Mouse (Mus musculus) liver, embryonic 16.5 days (tissue): ENCODE data around the gene Dennd1a. TPM values are rescaled to one million over a fixed set of nuclear protein-coding genes. Genes with fewer than 3 reads are reported as not detected.

Experiments used
- ATAC-seq: fragments of 200-750 bp; cut with Nextera tagmentation; 2 replicates; pipeline ENCODE4 v1.8.0; 2017; ENCODE audit warnings: low read depth, mild to moderate bottlenecking, moderate number of reproducible peaks, moderate library complexity
- H3K27ac ChIP-seq: fragments of 300-500 bp; sonication (generic); 2 replicates; pipeline ENCODE4 v1.5.1; 2014; ENCODE audit warnings: mild to moderate bottlenecking, low read length
- H3K27me3 ChIP-seq: fragments of 300-500 bp; sonication (generic); 2 replicates; pipeline ENCODE4 v1.6.1; 2014; ENCODE audit warnings: low read depth, low read length, mixed read lengths; ENCODE audit not compliant: control insufficient read depth, insufficient read depth
- H3K36me3 ChIP-seq: fragments of 300-500 bp; sonication (generic); 2 replicates; pipeline ENCODE4 v1.6.1; 2014; ENCODE audit warnings: mild to moderate bottlenecking; ENCODE audit not compliant: control insufficient read depth, insufficient read depth
- H3K4me1 ChIP-seq: fragments of 300-500 bp; sonication (generic); 2 replicates; pipeline ENCODE4 v1.6.1; 2014; ENCODE audit warnings: low read depth, low read length, mixed read lengths; ENCODE audit not compliant: control insufficient read depth
- H3K4me2 ChIP-seq: fragments of 300-500 bp; sonication (generic); 2 replicates; pipeline ENCODE4 v1.6.1; 2014; ENCODE audit warnings: low read depth, low read length, mixed read lengths
- H3K4me3 ChIP-seq: fragments of 300-500 bp; sonication (generic); 2 replicates; pipeline ENCODE4 v1.5.1; 2014; ENCODE audit warnings: low read depth, mild to moderate bottlenecking, low read length
- H3K9ac ChIP-seq: fragments of 300-500 bp; sonication (generic); 2 replicates; pipeline ENCODE4 v1.6.1; 2014; ENCODE audit warnings: low read depth, low read length
- H3K9me3 ChIP-seq: fragments of 300-500 bp; sonication (generic); replicated peaks from 2 replicates; pipeline ENCODE4 v1.6.1; 2016; ENCODE audit warnings: low read length; ENCODE audit not compliant: control insufficient read depth
- WGBS: fragments of 180-500 bp; shearing (Covaris S2); extraction: QIAGEN DNeasy Blood & Tissue Kit; methylation state at CpG from one replicate; pipeline ENCODE4 v1.1.7; 2014; ENCODE audit not compliant: insufficient replicate concordance; 5-methylcytosine and 5-hydroxymethylcytosine counted together
- polyA plus RNA-seq: library from polyadenylated mRNA; unstranded; fragments of >200 nt; fragmentation: Nextera tagmentation; extraction: Ambion mirVana; gene quantifications from 2 replicates; pipeline ENCODE4 v1.2.1, GENCODE M21; 2015

The Dennd1a gene
- polyA plus RNA-seq, 1 experiment from 2014 or later = 7.9 TPM

DNA sequence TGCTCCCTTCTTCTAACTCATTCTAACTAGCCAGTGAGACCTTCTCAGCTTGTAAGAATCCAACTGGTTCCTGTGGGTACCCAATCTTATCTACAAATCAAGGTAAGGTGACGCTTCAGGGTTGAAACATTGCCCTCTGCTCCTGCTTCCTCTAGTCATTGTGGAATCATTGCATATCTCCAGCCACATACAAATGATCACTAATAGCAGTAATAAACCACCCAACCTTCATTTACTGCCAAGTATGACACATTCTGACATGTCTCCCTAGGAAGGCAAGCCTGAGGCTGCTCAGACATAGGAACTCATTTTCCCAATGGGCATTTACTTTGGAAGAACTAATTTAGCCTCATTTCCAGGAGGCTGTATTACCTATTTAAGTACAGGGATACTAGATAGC is 18.0 kb upstream of the Dennd1a start:
- no peak overlapping the region for H3K9ac ChIP-seq
- no peak overlapping the region for H3K27ac ChIP-seq
- no peaks in the 10 kb centered on the region; the same call in 1 of the 2 replicates for H3K27me3 ChIP-seq
- no peak overlapping the region for H3K4me2 ChIP-seq
- no peaks in the 10 kb centered on the region for H3K4me1 ChIP-seq
- 38% methylated on average over 1 of the region's 1 CpGs for WGBS
- no peaks in the 10 kb centered on the region for H3K36me3 ChIP-seq
- H3K4me3 ChIP-seq = no peak overlapping the region
- no peak for ATAC-seq
- no peaks in the 10 kb centered on the region for H3K9me3 ChIP-seq

DNA sequence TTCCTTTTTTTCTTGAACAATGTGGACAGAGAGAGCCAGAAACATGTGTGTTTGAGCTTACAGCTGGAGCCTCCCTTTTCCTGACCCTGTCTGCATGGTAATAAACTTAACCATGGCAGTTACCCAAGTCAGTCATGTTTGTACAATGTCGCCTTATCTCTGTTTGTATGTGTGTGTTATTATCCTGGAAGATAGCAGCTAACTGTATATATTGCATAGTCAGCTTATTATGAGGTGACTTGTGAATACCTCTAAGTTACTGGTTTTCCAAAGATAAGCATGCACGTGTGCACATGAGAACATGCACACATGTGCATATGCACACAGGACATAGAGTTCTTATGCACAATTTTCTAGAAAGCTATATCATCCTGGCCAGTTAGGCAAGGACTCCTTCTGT is 13.8 kb upstream of the Dennd1a start:
- no peaks in the 10 kb centered on the region; the same call in 1 of the 2 replicates for H3K27me3 ChIP-seq
- H3K4me2 ChIP-seq = no peak overlapping the region
- no peak overlapping the region for H3K27ac ChIP-seq
- no peak for ATAC-seq
- H3K4me1 ChIP-seq = no peaks in the 10 kb centered on the region
- H3K9me3 ChIP-seq = no peaks in the 10 kb centered on the region
- 26% methylated on average over 2 of the region's 2 CpGs for WGBS
- H3K36me3 ChIP-seq = no peaks in the 10 kb centered on the region
- H3K4me3 ChIP-seq = no peak overlapping the region
- H3K9ac ChIP-seq = no peak overlapping the region

- H3K9ac ChIP-seq = no peak overlapping the region
- H3K27me3 ChIP-seq = no peaks in the 10 kb centered on the region; the same call in 1 of the 2 replicates
- no peak overlapping the region for H3K4me3 ChIP-seq
- no peak overlapping the region for H3K27ac ChIP-seq
- ATAC-seq = no peak
- H3K4me1 ChIP-seq = no peaks in the 10 kb centered on the region
- WGBS = 58% methylated on average over 4 of the region's 4 CpGs
- H3K36me3 ChIP-seq = no peaks in the 10 kb centered on the region
- no peaks in the 10 kb centered on the region for H3K9me3 ChIP-seq
- no peak overlapping the region for H3K4me2 ChIP-seq
These were observed 8.7 kb upstream of the Dennd1a start for GRCm38 (mm10) chr2:38295939-38296338.

DNA sequence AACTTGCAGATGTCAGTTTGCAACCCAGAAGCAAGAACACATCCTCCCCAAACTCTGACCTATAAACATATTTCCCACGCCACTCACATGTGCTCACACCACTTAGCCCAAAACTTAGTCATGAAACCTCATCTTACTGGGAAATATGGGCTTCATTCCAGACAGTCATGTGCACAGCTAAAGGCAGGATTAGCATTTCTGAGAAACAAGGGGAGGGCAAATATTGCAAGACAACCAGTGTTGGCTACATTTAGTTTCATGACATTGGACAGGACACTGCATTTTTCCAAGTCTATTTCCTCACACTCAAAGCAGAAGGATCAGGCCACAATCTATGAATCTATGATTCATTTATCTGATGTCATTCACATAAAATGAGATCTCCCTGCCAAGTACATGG is 4.3 kb upstream of the Dennd1a start:
- WGBS = 45% methylated on average over 1 of the region's 1 CpGs
- no peak overlapping the region for H3K4me2 ChIP-seq
- H3K4me1 ChIP-seq = peaks cover 6% of the 10 kb centered on the region
- no peak overlapping the region for H3K27ac ChIP-seq
- H3K36me3 ChIP-seq = no peaks in the 10 kb centered on the region
- no peak overlapping the region for H3K4me3 ChIP-seq
- ATAC-seq = no peak
- no peaks in the 10 kb centered on the region for H3K27me3 ChIP-seq
- H3K9ac ChIP-seq = no peak overlapping the region
- no peaks in the 10 kb centered on the region for H3K9me3 ChIP-seq

DNA sequence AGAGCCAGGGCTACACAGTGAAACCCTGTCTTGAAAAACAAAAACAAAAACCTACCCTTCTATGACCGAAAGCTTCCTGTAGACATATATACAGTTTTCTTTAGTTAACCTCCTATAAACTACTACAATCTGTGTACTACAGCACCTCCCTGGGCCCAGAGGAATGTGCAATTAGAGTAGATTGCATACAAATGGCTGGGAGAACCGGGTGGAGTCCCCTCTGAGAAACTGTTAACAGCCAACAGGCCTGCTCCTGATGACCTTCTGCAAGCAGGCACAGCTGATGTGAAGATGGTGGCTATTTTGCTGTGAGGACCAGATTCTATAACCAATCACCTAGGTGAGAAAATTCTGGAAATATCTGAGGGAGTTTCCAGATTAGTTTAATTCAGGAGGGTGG is 1.0 kb upstream of the Dennd1a start:
- ATAC-seq = no peak
- H3K4me1 ChIP-seq = peaks cover 25% of the 10 kb centered on the region
- no peaks in the 10 kb centered on the region for H3K9me3 ChIP-seq
- no peak overlapping the region for H3K4me3 ChIP-seq
- H3K4me2 ChIP-seq = no peak overlapping the region
- no peak overlapping the region for H3K27ac ChIP-seq
- H3K36me3 ChIP-seq = no peaks in the 10 kb centered on the region
- H3K9ac ChIP-seq = no peak overlapping the region
- no peaks in the 10 kb centered on the region for H3K27me3 ChIP-seq
- WGBS = 54% methylated on average over 2 of the region's 2 CpGs

DNA sequence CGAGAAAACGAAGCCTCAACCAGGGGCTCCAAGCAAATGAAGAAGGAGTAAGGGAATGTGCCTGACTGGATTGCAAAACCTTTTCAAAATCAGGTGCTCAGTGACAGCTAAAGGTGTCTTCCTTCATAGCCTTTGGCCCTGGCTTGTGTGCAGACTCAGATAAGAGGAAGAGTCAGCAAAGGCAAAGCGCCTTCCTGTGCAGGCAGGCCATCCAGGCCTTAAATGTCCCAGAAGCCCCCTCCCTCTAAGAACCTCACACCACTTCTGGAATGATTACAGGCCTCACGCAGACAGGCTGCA is 807 bp downstream of the Dennd1a start:
- under 1% methylated on average over 4 of the region's 4 CpGs for WGBS
- H3K9ac ChIP-seq = peak overlapping the region; percentile 92
- peak overlapping the region; percentile 73 for H3K4me2 ChIP-seq
- peak overlapping the region; percentile 90 for H3K27ac ChIP-seq
- H3K4me3 ChIP-seq = peak overlapping the region; percentile 93
- H3K27me3 ChIP-seq = no peaks in the 10 kb centered on the region
- H3K9me3 ChIP-seq = no peaks in the 10 kb centered on the region
- ATAC-seq = peak; percentile 28; the same call in 1 of the 2 replicates
- no peaks in the 10 kb centered on the region for H3K36me3 ChIP-seq
- H3K4me1 ChIP-seq = peaks cover 25% of the 10 kb centered on the region

DNA sequence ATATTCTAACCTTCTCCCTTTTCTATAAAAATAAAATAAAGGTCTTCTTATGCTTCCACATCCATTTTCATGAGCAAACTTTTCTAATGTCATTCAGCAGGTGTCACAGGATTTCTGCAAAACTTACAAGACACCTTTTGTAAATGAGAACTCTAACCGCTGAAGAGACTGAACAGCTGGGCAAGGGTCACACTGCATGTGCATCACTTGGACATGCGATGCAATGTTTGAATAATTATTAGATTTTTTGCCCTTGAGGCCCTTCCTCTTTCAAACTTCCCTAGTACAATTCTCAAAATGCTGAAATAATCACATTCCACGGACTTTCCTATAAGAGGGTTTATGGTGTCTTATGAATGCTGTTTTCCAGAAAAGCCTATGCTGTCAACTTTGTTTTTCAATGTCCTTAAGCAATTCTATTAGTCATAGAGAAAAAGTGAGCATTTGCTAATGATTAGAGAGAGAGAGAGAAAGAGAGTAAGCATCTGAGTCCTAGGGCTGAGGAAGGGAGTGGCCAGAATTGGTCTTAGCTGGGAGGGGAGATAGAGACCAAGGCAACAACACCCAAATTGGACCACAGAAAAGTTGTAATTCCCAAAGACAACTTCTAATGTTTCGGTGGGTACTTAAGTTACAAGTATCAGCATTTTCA is 1.3 kb downstream of the Dennd1a start:
- no peak for ATAC-seq
- H3K9ac ChIP-seq = peak overlapping the region; percentile 92
- H3K36me3 ChIP-seq = no peaks in the 10 kb centered on the region
- peak overlapping the region; percentile 90 for H3K27ac ChIP-seq
- no peaks in the 10 kb centered on the region for H3K9me3 ChIP-seq
- H3K4me1 ChIP-seq = peaks cover 25% of the 10 kb centered on the region
- no peaks in the 10 kb centered on the region for H3K27me3 ChIP-seq
- H3K4me3 ChIP-seq = peak overlapping the region; percentile 93
- peak overlapping the region; percentile 73 for H3K4me2 ChIP-seq
- 55% methylated on average over 4 of the region's 4 CpGs for WGBS

DNA sequence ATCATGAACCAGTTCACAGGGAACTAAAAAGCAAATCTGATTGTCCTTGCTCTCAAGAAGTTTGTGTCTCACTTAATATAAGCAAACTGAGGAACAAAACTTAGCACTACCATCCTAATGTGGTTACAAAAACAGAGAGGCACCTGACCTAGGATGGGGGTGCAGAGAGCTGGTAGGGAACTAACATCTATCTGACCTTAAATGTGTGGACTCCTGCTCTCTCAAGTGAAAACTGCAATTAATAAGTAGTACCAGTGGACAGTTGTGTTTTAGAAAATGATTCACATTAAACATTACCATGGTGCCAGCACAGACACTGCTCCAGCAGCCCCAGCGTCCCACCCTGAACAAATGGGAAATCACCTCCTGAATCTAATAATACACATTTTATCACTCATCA is 3.2 kb downstream of the Dennd1a start:
- H3K4me2 ChIP-seq = no peak overlapping the region
- H3K4me3 ChIP-seq = no peak overlapping the region
- 79% methylated on average over 1 of the region's 1 CpGs for WGBS
- no peaks in the 10 kb centered on the region for H3K27me3 ChIP-seq
- no peaks in the 10 kb centered on the region for H3K36me3 ChIP-seq
- H3K4me1 ChIP-seq = peaks cover 25% of the 10 kb centered on the region
- no peak for ATAC-seq
- no peaks in the 10 kb centered on the region for H3K9me3 ChIP-seq
- H3K9ac ChIP-seq = no peak overlapping the region
- H3K27ac ChIP-seq = no peak overlapping the region

- Histone ChIP-seq H3K9ac (no peak overlapping the region), H3K9me3 (no peaks in the 10 kb centered on the region), H3K27me3 (no peaks in the 10 kb centered on the region), H3K4me1 (peaks cover 8% of the 10 kb centered on the region), H3K36me3 (no peaks in the 10 kb centered on the region), H3K4me3 (no peak overlapping the region), H3K27ac (no peak overlapping the region), H3K4me2 (no peak overlapping the region)
- no peak for ATAC-seq
These were observed 6.8 kb downstream of the Dennd1a start for GRCm38 (mm10) chr2:38280376-38280775.
